Mouse (Mus musculus) G1E-ER4 (cell line): Measurements from ENCODE around the gene Amt. TPM values are rescaled to one million over a fixed set of nuclear protein-coding genes. Genes with fewer than 3 reads are reported as not detected.

Experiments used
- GATA1 ChIP-seq: IDR thresholded peaks from one replicate; pipeline ENCODE4 v1.8.0; 2012; ENCODE audit warnings: low read length, inconsistent platforms
- polyA plus RNA-seq: library from polyadenylated mRNA; stranded (reverse); fragments of >175 nt; gene quantifications from 2 replicates; pipeline ENCODE4 v1.2.3, GENCODE M21; 2012

Amt gene
- polyA plus RNA-seq, 1 experiment, result not detected

GRCm38 (mm10) chr9:108343835-108344234, 47.2 kb downstream of the Amt start:
- no peak for TF ChIP-seq GATA1

- no peak for TF ChIP-seq GATA1
These were observed 47.8 kb downstream of the Amt start for GRCm38 (mm10) chr9:108344471-108344870.

DNA sequence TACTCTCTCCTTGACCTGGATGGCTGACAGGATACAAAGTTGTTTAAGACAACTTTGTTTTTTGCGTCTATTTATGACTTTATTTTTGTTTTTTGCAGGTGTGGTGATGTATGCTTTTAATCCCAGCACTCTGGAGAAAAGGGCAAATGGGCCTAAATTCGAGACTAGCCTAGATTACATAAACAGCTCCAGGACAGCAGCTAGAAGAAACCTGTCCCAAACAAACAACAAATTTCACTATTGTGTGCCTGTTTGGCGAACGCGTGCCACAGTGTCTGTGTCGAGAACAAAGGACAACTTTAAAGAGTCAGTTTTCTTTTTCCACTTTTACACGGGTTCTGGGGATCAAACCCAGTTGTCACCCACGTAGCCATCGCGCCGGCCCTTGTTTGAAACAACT, 50.4 kb downstream of the Amt start:
- no peak for TF ChIP-seq GATA1

- TF ChIP-seq GATA1, result no peak
These were observed 51.1 kb downstream of the Amt start, which contains the start of gene Usp4 for GRCm38 (mm10) chr9:108347540-108348289. Gene Usp4, plus strand, starts transcription at chr9:108347853.

DNA sequence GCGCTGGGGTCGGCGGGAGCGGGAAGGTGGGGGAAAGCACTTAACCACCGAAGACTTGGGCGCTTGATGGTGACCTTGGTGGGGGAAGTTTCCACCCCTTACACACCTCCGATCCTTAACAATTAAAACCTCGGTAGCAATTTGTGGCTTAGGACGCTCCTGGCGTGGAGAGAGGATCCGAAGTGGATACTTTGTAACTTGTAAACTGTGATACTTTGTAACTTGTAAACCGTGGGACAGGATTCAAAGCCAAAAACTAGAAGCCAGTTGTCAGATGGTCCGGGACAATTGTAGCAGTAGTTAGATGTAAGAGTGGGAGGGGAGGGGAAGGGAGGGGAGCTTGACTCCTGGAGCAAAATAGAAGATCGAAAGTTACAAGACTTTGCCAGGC, 51.6 kb downstream of the Amt start:
- no peak for TF ChIP-seq GATA1

GRCm38 (mm10) chr9:108349727-108350126, 53.1 kb downstream of the Amt start:
- TF ChIP-seq GATA1, result no peak

Other genes starting within 250 kb of the Amt start
- 7.7 and 10.5 TPM in 2 replicates for gene Gmppb, start 247.6 kb upstream of the Amt start, polyA plus RNA-seq
- 0.24 and 0.32 TPM in 2 replicates for gene Amigo3, start 243.7 kb upstream of the Amt start, polyA plus RNA-seq
- 9.2 and 12.4 TPM in 2 replicates for gene Mst1, start 216.4 kb upstream of the Amt start, polyA plus RNA-seq
- gene Rnf123, start 213.5 kb upstream of the Amt start, polyA plus RNA-seq, result 25.7 and 84.5 TPM in 2 replicates
- gene Apeh, start 202.2 kb upstream of the Amt start, polyA plus RNA-seq, result 70.8 and 89.8 TPM in 2 replicates
- 5.2 and 8.1 TPM in 2 replicates for gene Bsn, start 106.5 kb upstream of the Amt start, polyA plus RNA-seq
- 20.0 and 21.9 TPM in 2 replicates for gene Dag1, start 32.9 kb upstream of the Amt start, polyA plus RNA-seq
- 0.13 and 0.14 TPM in 2 replicates for gene Nicn1, start 6.4 kb upstream of the Amt start, polyA plus RNA-seq
- gene Rhoa, start 9.3 kb downstream of the Amt start, polyA plus RNA-seq, result 120 and 154 TPM in 2 replicates
- 1.4 and 2.4 TPM in 2 replicates for gene Tcta, start 9.3 kb downstream of the Amt start, polyA plus RNA-seq
- gene Gpx1, start 42.0 kb downstream of the Amt start, polyA plus RNA-seq, result 350 and 513 TPM in 2 replicates
- gene Usp4, start 51.0 kb downstream of the Amt start, polyA plus RNA-seq, result 34.7 and 107 TPM in 2 replicates
- 0.51 and 0.69 TPM in 2 replicates for gene 1700102P08Rik, start 96.0 kb downstream of the Amt start, polyA plus RNA-seq
- not detected in 2 replicates for gene Ccdc36, start 131.6 kb downstream of the Amt start, polyA plus RNA-seq
- gene BC048562, start 139.6 kb downstream of the Amt start, polyA plus RNA-seq, result not detected in 2 replicates
- gene Ccdc71, start 163.7 kb downstream of the Amt start, polyA plus RNA-seq, result 26.4 and 34.2 TPM in 2 replicates
- gene Klhdc8b, start 164.7 kb downstream of the Amt start, polyA plus RNA-seq, result 195 and 224 TPM in 2 replicates
- 0.05 and 0.25 TPM in 2 replicates for gene Lamb2, start 182.9 kb downstream of the Amt start, polyA plus RNA-seq
- gene Usp19, start 193.7 kb downstream of the Amt start, polyA plus RNA-seq, result 101 and 102 TPM in 2 replicates
- gene Qars, start 210.9 kb downstream of the Amt start, polyA plus RNA-seq, result 35.0 and 132 TPM in 2 replicates
- 87.8 and 118 TPM in 2 replicates for gene Qrich1, start 220.0 kb downstream of the Amt start, polyA plus RNA-seq